Mouse (Mus musculus): Measurements from ENCODE around the gene Cyth3. TPM values are rescaled to one million over a fixed set of nuclear protein-coding genes. Genes with fewer than 3 reads are reported as not detected.

Cyth3 gene
- polyA plus RNA-seq, 1 experiment from 2014 or later: 50.9 TPM

GRCm38 (mm10) chr5:143654670-143655510 is 32.6 kb downstream of the Cyth3 start:
- 16% methylated on average over 7 of the region's 7 CpGs for WGBS
- Histone ChIP-seq H3K36me3 (ENCODE audit: control insufficient read depth, insufficient read depth, low read length) (no peaks in the 10 kb centered on the region), H3K4me2 (replicated peaks; ENCODE audit: low read depth, low read length) (no peak overlapping the region), H3K27ac (ENCODE audit: low read length) (peak overlapping the region; percentile 87), H3K27me3 (ENCODE audit: control insufficient read depth, insufficient read depth, low read length) (no peaks in the 10 kb centered on the region), H3K4me1 (ENCODE audit: control insufficient read depth, insufficient read depth, low read length) (peaks cover 53% of the 10 kb centered on the region), H3K9me3 (ENCODE audit: control insufficient read depth, low read depth, low read length) (0 out of 2 replicates have a peak, but pooled peaks cover 1% of the 10 kb centered on the region), H3K9ac (replicated peaks; ENCODE audit: low read depth, low read length) (no peak overlapping the region), H3K4me3 (ENCODE audit: low read depth, low read length) (no peak overlapping the region)
- ATAC-seq (ENCODE audit: insufficient number of reproducible peaks, insufficient read depth, low FRiP score, low read depth): peak; percentile 70; the same call in 1 of the 2 replicates

DNA sequence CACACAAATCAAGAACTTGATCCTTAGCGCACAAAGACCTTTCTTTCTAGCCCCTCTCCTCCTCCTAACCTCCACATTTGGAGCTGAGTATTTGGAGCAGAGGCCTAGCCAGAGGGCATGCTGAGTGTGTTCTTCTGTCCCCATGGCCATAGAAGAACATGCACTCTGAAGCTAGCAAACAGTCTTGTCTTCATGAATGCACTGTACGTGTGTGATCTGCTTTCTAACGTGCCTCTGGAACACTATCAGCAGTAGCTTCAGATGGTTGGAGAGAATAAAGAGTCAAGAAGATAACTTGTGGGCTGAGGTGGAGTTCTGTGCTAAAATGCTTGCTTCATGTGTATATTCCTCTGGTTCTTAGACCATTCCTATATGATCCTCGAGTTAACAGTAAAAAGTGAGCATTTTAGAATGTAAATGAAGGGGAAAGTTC is 33.3 kb downstream of the Cyth3 start:
- H3K36me3 ChIP-seq (ENCODE audit: control insufficient read depth, insufficient read depth, low read length): no peaks in the 10 kb centered on the region
- H3K9me3 ChIP-seq (ENCODE audit: control insufficient read depth, low read depth, low read length): no peaks in the 10 kb centered on the region
- ATAC-seq (ENCODE audit: insufficient number of reproducible peaks, insufficient read depth, low FRiP score, low read depth): no peak
- WGBS: 62% methylated on average over 4 of the region's 4 CpGs
- H3K9ac ChIP-seq (replicated peaks; ENCODE audit: low read depth, low read length): no peak overlapping the region
- no peak overlapping the region for H3K4me3 ChIP-seq (ENCODE audit: low read depth, low read length)
- H3K27ac ChIP-seq (ENCODE audit: low read length): peak overlapping the region; percentile 87; the same call in 1 of the 2 replicates
- H3K4me2 ChIP-seq (replicated peaks; ENCODE audit: low read depth, low read length): no peak overlapping the region
- H3K4me1 ChIP-seq (ENCODE audit: control insufficient read depth, insufficient read depth, low read length): peaks cover 54% of the 10 kb centered on the region
- H3K27me3 ChIP-seq (ENCODE audit: control insufficient read depth, insufficient read depth, low read length): no peaks in the 10 kb centered on the region

DNA sequence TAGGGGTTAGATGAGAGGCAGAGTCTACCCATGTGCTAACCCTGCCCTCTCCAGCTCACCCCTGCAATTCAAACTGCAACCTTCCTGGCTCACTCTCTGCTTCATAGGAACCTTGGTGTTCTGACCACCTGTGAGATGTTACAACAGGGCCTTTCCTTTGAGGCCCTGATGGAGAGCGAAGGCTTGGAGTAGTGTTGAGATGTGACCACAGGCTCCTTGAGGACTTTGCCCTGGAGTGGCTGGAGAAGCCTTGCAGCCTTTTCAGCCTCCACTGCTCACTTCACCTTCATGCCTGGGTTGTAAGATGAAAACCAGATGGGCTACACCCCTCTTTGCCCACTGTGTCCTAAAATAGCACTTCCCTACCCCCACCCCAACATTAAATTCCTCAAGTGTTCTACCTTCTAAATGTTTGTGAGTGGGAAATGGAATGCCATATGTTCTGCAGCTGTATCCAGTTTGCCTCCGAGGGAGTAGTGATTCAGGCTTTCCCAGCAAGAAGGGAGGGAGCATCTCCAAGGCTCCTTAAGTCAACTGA is 34.5 kb downstream of the Cyth3 start:
- no peaks in the 10 kb centered on the region for H3K27me3 ChIP-seq (ENCODE audit: control insufficient read depth, insufficient read depth, low read length)
- no peak overlapping the region for H3K4me3 ChIP-seq (ENCODE audit: low read depth, low read length)
- H3K9ac ChIP-seq (replicated peaks; ENCODE audit: low read depth, low read length): no peak overlapping the region
- peak; percentile 24; the same call in 1 of the 2 replicates for ATAC-seq (ENCODE audit: insufficient number of reproducible peaks, insufficient read depth, low FRiP score, low read depth)
- H3K4me2 ChIP-seq (replicated peaks; ENCODE audit: low read depth, low read length): no peak overlapping the region
- peaks cover 56% of the 10 kb centered on the region for H3K4me1 ChIP-seq (ENCODE audit: control insufficient read depth, insufficient read depth, low read length)
- H3K27ac ChIP-seq (ENCODE audit: low read length): peak overlapping the region; percentile 87; the same call in 1 of the 2 replicates
- H3K9me3 ChIP-seq (ENCODE audit: control insufficient read depth, low read depth, low read length): no peaks in the 10 kb centered on the region
- H3K36me3 ChIP-seq (ENCODE audit: control insufficient read depth, insufficient read depth, low read length): no peaks in the 10 kb centered on the region
- 37% methylated on average over 2 of the region's 2 CpGs for WGBS

GRCm38 (mm10) chr5:143659021-143659523 is 36.8 kb downstream of the Cyth3 start:
- H3K4me1 ChIP-seq (ENCODE audit: control insufficient read depth, insufficient read depth, low read length): peaks cover 45% of the 10 kb centered on the region
- 88% methylated on average over 8 of the region's 8 CpGs for WGBS
- no peaks in the 10 kb centered on the region for H3K27me3 ChIP-seq (ENCODE audit: control insufficient read depth, insufficient read depth, low read length)

GRCm38 (mm10) chr5:143663074-143663687 is 40.9 kb downstream of the Cyth3 start:
- no peak for ATAC-seq (ENCODE audit: insufficient number of reproducible peaks, insufficient read depth, low FRiP score, low read depth)

More at GRCm38 (mm10) chr5:143659021-143659523, 36.8 kb downstream of the Cyth3 start:
- Histone ChIP-seq H3K4me3 (ENCODE audit: low read depth, low read length) (no peak overlapping the region), H3K4me2 (replicated peaks; ENCODE audit: low read depth, low read length) (no peak overlapping the region), H3K27ac (ENCODE audit: low read length) (no peak overlapping the region), H3K36me3 (ENCODE audit: control insufficient read depth, insufficient read depth, low read length) (no peaks in the 10 kb centered on the region), H3K9me3 (ENCODE audit: control insufficient read depth, low read depth, low read length) (no peaks in the 10 kb centered on the region), H3K9ac (replicated peaks; ENCODE audit: low read depth, low read length) (no peak overlapping the region)
- ATAC-seq (ENCODE audit: insufficient number of reproducible peaks, insufficient read depth, low FRiP score, low read depth): no peak

GRCm38 (mm10) chr5:143665561-143665960 is 43.3 kb downstream of the Cyth3 start:
- no peak overlapping the region for H3K9ac ChIP-seq (replicated peaks; ENCODE audit: low read depth, low read length)
- no peak overlapping the region for H3K27ac ChIP-seq (ENCODE audit: low read length)
- no peak overlapping the region for H3K4me3 ChIP-seq (ENCODE audit: low read depth, low read length)
- 68% methylated on average over 2 of the region's 2 CpGs for WGBS
- no peaks in the 10 kb centered on the region for H3K36me3 ChIP-seq (ENCODE audit: control insufficient read depth, insufficient read depth, low read length)
- ATAC-seq (ENCODE audit: insufficient number of reproducible peaks, insufficient read depth, low FRiP score, low read depth): no peak
- H3K4me2 ChIP-seq (replicated peaks; ENCODE audit: low read depth, low read length): no peak overlapping the region
- H3K9me3 ChIP-seq (ENCODE audit: control insufficient read depth, low read depth, low read length): no peaks in the 10 kb centered on the region
- 0 out of 2 replicates have a peak, but pooled peaks cover 5% of the 10 kb centered on the region for H3K4me1 ChIP-seq (ENCODE audit: control insufficient read depth, insufficient read depth, low read length)
- no peaks in the 10 kb centered on the region for H3K27me3 ChIP-seq (ENCODE audit: control insufficient read depth, insufficient read depth, low read length)

More at GRCm38 (mm10) chr5:143663074-143663687, 40.9 kb downstream of the Cyth3 start:
- H3K36me3 ChIP-seq (ENCODE audit: control insufficient read depth, insufficient read depth, low read length): no peaks in the 10 kb centered on the region
- no peaks in the 10 kb centered on the region for H3K9me3 ChIP-seq (ENCODE audit: control insufficient read depth, low read depth, low read length)
- H3K9ac ChIP-seq (replicated peaks; ENCODE audit: low read depth, low read length): no peak overlapping the region
- peaks cover 7% of the 10 kb centered on the region; the same call in 1 of the 2 replicates for H3K4me1 ChIP-seq (ENCODE audit: control insufficient read depth, insufficient read depth, low read length)
- peak overlapping the region; percentile 45; the same call in 1 of the 2 replicates for H3K27ac ChIP-seq (ENCODE audit: low read length)
- no peak overlapping the region for H3K4me3 ChIP-seq (ENCODE audit: low read depth, low read length)
- WGBS: 56% methylated on average over 7 of the region's 7 CpGs
- no peaks in the 10 kb centered on the region for H3K27me3 ChIP-seq (ENCODE audit: control insufficient read depth, insufficient read depth, low read length)
- H3K4me2 ChIP-seq (replicated peaks; ENCODE audit: low read depth, low read length): no peak overlapping the region

DNA sequence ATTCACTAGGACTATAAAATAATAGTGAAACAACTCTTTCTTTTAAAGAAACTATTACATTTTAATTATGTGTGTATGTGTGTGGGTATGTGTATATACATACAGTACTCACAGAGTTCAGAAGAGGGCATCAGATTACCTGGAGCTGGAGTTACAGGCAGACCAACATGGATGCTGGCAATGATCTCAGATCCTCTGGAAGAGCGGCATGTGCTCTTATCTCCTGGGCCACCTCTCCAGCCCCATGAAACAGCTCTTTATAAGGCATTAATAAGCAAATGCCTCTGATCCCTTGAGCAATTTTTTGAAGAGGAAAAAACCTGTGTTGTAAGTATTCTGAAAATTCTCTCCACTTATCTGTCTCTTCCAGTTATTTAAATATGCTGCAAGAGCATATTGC is 43.8 kb downstream of the Cyth3 start:
- no peaks in the 10 kb centered on the region for H3K27me3 ChIP-seq (ENCODE audit: control insufficient read depth, insufficient read depth, low read length)
- H3K9me3 ChIP-seq (ENCODE audit: control insufficient read depth, low read depth, low read length): no peaks in the 10 kb centered on the region
- no peak overlapping the region for H3K27ac ChIP-seq (ENCODE audit: low read length)
- H3K4me3 ChIP-seq (ENCODE audit: low read depth, low read length): no peak overlapping the region
- H3K4me1 ChIP-seq (ENCODE audit: control insufficient read depth, insufficient read depth, low read length): 0 out of 2 replicates have a peak, but pooled peaks cover 5% of the 10 kb centered on the region
- H3K36me3 ChIP-seq (ENCODE audit: control insufficient read depth, insufficient read depth, low read length): no peaks in the 10 kb centered on the region
- no peak overlapping the region for H3K4me2 ChIP-seq (replicated peaks; ENCODE audit: low read depth, low read length)
- no peak overlapping the region for H3K9ac ChIP-seq (replicated peaks; ENCODE audit: low read depth, low read length)
- 100% methylated on average over 1 of the region's 1 CpGs for WGBS
- no peak for ATAC-seq (ENCODE audit: insufficient number of reproducible peaks, insufficient read depth, low FRiP score, low read depth)

DNA sequence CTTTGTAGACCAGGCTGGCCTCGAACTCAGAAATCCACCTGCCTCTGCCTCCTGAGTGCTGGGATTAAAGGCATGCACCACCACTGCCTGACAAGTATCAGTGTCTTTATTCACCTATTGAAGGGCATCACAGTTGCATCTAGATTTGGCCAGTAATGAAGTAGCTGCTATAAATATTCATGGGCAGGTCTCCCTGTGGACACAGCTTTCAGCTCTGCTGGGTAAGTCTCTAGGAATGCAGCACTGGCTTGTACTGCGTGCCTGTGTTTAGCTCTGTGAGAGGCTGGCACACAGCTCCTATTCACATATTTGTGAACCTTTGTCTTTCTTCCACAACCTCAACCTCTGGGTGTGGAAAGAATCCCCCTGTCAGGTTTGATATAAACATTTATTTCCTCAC is 46.6 kb downstream of the Cyth3 start:
- Histone ChIP-seq H3K9ac (replicated peaks; ENCODE audit: low read depth, low read length) (no peak overlapping the region), H3K4me1 (ENCODE audit: control insufficient read depth, insufficient read depth, low read length) (0 out of 2 replicates have a peak, but pooled peaks cover 3% of the 10 kb centered on the region), H3K36me3 (ENCODE audit: control insufficient read depth, insufficient read depth, low read length) (no peaks in the 10 kb centered on the region), H3K4me3 (ENCODE audit: low read depth, low read length) (no peak overlapping the region), H3K9me3 (ENCODE audit: control insufficient read depth, low read depth, low read length) (no peaks in the 10 kb centered on the region), H3K27me3 (ENCODE audit: control insufficient read depth, insufficient read depth, low read length) (no peaks in the 10 kb centered on the region), H3K27ac (ENCODE audit: low read length) (no peak overlapping the region), H3K4me2 (replicated peaks; ENCODE audit: low read depth, low read length) (no peak overlapping the region)
- no peak for ATAC-seq (ENCODE audit: insufficient number of reproducible peaks, insufficient read depth, low FRiP score, low read depth)
- 68% methylated on average over 2 of the region's 2 CpGs for WGBS
